Mouse (Mus musculus): ENCODE measurements around the gene Rdh16f2.
"Not testable (repeated sequence)": the region's sequence is repeated elsewhere in the genome, so short reads cannot be mapped to it uniquely, and the experiment has no call there.

Gene Rdh16f2

GRCm38 (mm10) chr10:127891481-127891880 is 25.2 kb downstream of the Rdh16f2 start:
- DNase-seq (ENCODE audit: low spot score), result no peak

GRCm38 (mm10) chr10:127893163-127894022 is 27.1 kb downstream of the Rdh16f2 start:
- not testable (repeated sequence) for DNase-seq (ENCODE audit: low spot score)

- DNase-seq (ENCODE audit: low spot score), result no peak
Observed at GRCm38 (mm10) chr10:127896705-127897104, 30.4 kb downstream of the Rdh16f2 start.

- no peak for DNase-seq (ENCODE audit: low spot score)
Observed at GRCm38 (mm10) chr10:127897506-127897905, 31.2 kb downstream of the Rdh16f2 start.

- no peak for DNase-seq (ENCODE audit: low spot score)
Observed at GRCm38 (mm10) chr10:127898218-127898617, 31.9 kb downstream of the Rdh16f2 start, which contains the start of gene Sdr9c7. Sdr9c7 (plus strand) TSS chr10:127898518.

GRCm38 (mm10) chr10:127899783-127900182 is 33.5 kb downstream of the Rdh16f2 start:
- DNase-seq (ENCODE audit: low spot score), result no peak

GRCm38 (mm10) chr10:127901751-127902150 is 35.5 kb downstream of the Rdh16f2 start:
- no peak for DNase-seq (ENCODE audit: low spot score)

- DNase-seq (ENCODE audit: low spot score), result no peak
Observed at GRCm38 (mm10) chr10:127903116-127903515, 36.8 kb downstream of the Rdh16f2 start.

- no peak for DNase-seq (ENCODE audit: low spot score)
Observed at GRCm38 (mm10) chr10:127904718-127905446, 38.6 kb downstream of the Rdh16f2 start.

- no peak for DNase-seq (ENCODE audit: low spot score)
Observed at GRCm38 (mm10) chr10:127906138-127906537, 39.9 kb downstream of the Rdh16f2 start.

- no peak for DNase-seq (ENCODE audit: low spot score)
Observed at GRCm38 (mm10) chr10:127907386-127907951, 41.2 kb downstream of the Rdh16f2 start.

GRCm38 (mm10) chr10:127915578-127915977 is 49.3 kb downstream of the Rdh16f2 start:
- DNase-seq (ENCODE audit: low spot score), result no peak

- not testable (repeated sequence) for DNase-seq (ENCODE audit: low spot score)
Observed at GRCm38 (mm10) chr10:127917183-127917582, 50.9 kb downstream of the Rdh16f2 start.

- no peak for DNase-seq (ENCODE audit: low spot score)
Observed at GRCm38 (mm10) chr10:127917651-127918050, 51.4 kb downstream of the Rdh16f2 start.

- no peak for DNase-seq (ENCODE audit: low spot score)
Observed at GRCm38 (mm10) chr10:127922241-127922640, 56.0 kb downstream of the Rdh16f2 start.

GRCm38 (mm10) chr10:127923024-127923423 is 56.8 kb downstream of the Rdh16f2 start:
- DNase-seq (ENCODE audit: low spot score), result no peak

- no peak for DNase-seq (ENCODE audit: low spot score)
Observed at GRCm38 (mm10) chr10:127924597-127925378, 58.5 kb downstream of the Rdh16f2 start.
